Mouse (Mus musculus): ENCODE measurements around the gene Gm28635. TPM values are rescaled to one million over a fixed set of nuclear protein-coding genes. Genes with fewer than 3 reads are reported as not detected.
A peak's percentile ranks its signal among the peaks of the same experiment; 100 is the strongest.
"Not testable (repeated sequence)": the region's sequence is repeated elsewhere in the genome, so short reads cannot be mapped to it uniquely, and the experiment has no call there.

Gm28635 gene
- total RNA-seq, 2 experiments from 2014 or later: 11.7 to 13.7 TPM

- DNase-seq: no peak
- intact Hi-C loops (cut with DNase I): loop anchor here (10.0 kb wide), 1 partner anchor 85 kb away; no protein-coding TSS in a partner anchor
Measured at GRCm38 (mm10) chr2:84690050-84690449, 12.2 kb upstream of the Gm28635 start.

GRCm38 (mm10) chr2:84688080-84688844, 10.4 kb upstream of the Gm28635 start:
- DNase-seq: no peak
- intact Hi-C loops (cut with DNase I): no loop called here

GRCm38 (mm10) chr2:84682605-84683183, 4.9 kb upstream of the Gm28635 start:
- intact Hi-C loops (cut with DNase I): no loop called here
- DNase-seq: no peak

- intact Hi-C loops (cut with DNase I): no loop called here
- DNase-seq: no peak
Measured at GRCm38 (mm10) chr2:84679016-84679415, 1.2 kb upstream of the Gm28635 start, which contains the start of gene Tmx2. Tmx2 (minus strand) TSS chr2:84679140.

GRCm38 (mm10) chr2:84677270-84677967, 422 bp downstream of the Gm28635 start:
- intact Hi-C loops (cut with DNase I): no loop called here
- DNase-seq: no peak

- DNase-seq; intact Hi-C loops (cut with DNase I): not testable (repeated sequence)
Measured at GRCm38 (mm10) chr2:84671535-84671934, 6.3 kb downstream of the Gm28635 start.

- intact Hi-C loops (cut with DNase I): no loop called here
- DNase-seq: peak; percentile 93
Measured at GRCm38 (mm10) chr2:84670569-84670933, 7.3 kb downstream of the Gm28635 start, which contains the start of gene Selenoh. Selenoh (minus strand) TSS chr2:84670770.

GRCm38 (mm10) chr2:84669828-84670568, 7.8 kb downstream of the Gm28635 start:
- intact Hi-C loops (cut with DNase I): no loop called here
- no peak for DNase-seq

- DNase-seq: no peak
- intact Hi-C loops (cut with DNase I): no loop called here
Measured at GRCm38 (mm10) chr2:84666081-84666480, 11.8 kb downstream of the Gm28635 start.

GRCm38 (mm10) chr2:84662866-84663265, 15.0 kb downstream of the Gm28635 start:
- DNase-seq: peak; percentile 51
- intact Hi-C loops (cut with DNase I): loop anchor here (5.0 kb wide), 2 partner anchors 46 to 206 kb away; no protein-coding TSS in a partner anchor

GRCm38 (mm10) chr2:84660253-84660652, 17.6 kb downstream of the Gm28635 start:
- intact Hi-C loops (cut with DNase I): loop anchor here (5.0 kb wide), 2 partner anchors 43 to 203 kb away; no protein-coding TSS in a partner anchor
- DNase-seq: no peak

- intact Hi-C loops (cut with DNase I): no loop called here
Measured at GRCm38 (mm10) chr2:84658806-84659205, 19.0 kb downstream of the Gm28635 start, which contains the start of gene Btbd18. Btbd18 (plus strand) TSS chr2:84659079.

GRCm38 (mm10) chr2:84655864-84656263, 22.0 kb downstream of the Gm28635 start:
- intact Hi-C loops (cut with DNase I): no loop called here
- DNase-seq: no peak

More at GRCm38 (mm10) chr2:84658806-84659205, 19.0 kb downstream of the Gm28635 start, which contains the start of gene Btbd18:
- no peak for DNase-seq

GRCm38 (mm10) chr2:84653354-84653753, 24.5 kb downstream of the Gm28635 start:
- no peak for DNase-seq

GRCm38 (mm10) chr2:84650464-84651195, 27.2 kb downstream of the Gm28635 start, which contains the start of gene Ctnnd1:
Ctnnd1 (minus strand) TSS chr2:84650765.
- DNase-seq: peak; percentile 82

More at GRCm38 (mm10) chr2:84653354-84653753, 24.5 kb downstream of the Gm28635 start:
- intact Hi-C loops (cut with DNase I): no loop called here

GRCm38 (mm10) chr2:84649674-84650073, 28.2 kb downstream of the Gm28635 start:
- no peak for DNase-seq
- intact Hi-C loops (cut with DNase I): no loop called here

More at GRCm38 (mm10) chr2:84650464-84651195, 27.2 kb downstream of the Gm28635 start, which contains the start of gene Ctnnd1:
- intact Hi-C loops (cut with DNase I): no loop called here

GRCm38 (mm10) chr2:84648369-84648768, 29.5 kb downstream of the Gm28635 start:
- intact Hi-C loops (cut with DNase I): no loop called here
- DNase-seq: no peak

GRCm38 (mm10) chr2:84647051-84647568, 30.7 kb downstream of the Gm28635 start:
- DNase-seq: no peak
- intact Hi-C loops (cut with DNase I): no loop called here

GRCm38 (mm10) chr2:84646138-84646537, 31.7 kb downstream of the Gm28635 start:
- no peak for DNase-seq
- intact Hi-C loops (cut with DNase I): no loop called here
